Mouse (Mus musculus) bone marrow, adult 2 months (tissue): ENCODE measurements at regions not wholly inside any gene's neighbourhood (a gene's known extent, or its start where the extent isn't known, plus 50 kb on each side); places are given as distances from the start of the nearest gene placed in this dataset.

Source experiments
- CTCF ChIP-seq: fragments of 200-500 bp; IDR thresholded peaks from 2 replicates; pipeline ENCODE4 v1.5.1; 2011; ENCODE audit warnings: low read length, control low read depth; ENCODE audit not compliant: control insufficient read depth, insufficient read depth
- POLR2A ChIP-seq: fragments of 200-500 bp; IDR thresholded peaks from 2 replicates; pipeline ENCODE4 v1.6.1; 2011; ENCODE audit warnings: low read depth, mild to moderate bottlenecking, control low read depth, low read length, borderline replicate concordance; ENCODE audit not compliant: control insufficient read depth

DNA sequence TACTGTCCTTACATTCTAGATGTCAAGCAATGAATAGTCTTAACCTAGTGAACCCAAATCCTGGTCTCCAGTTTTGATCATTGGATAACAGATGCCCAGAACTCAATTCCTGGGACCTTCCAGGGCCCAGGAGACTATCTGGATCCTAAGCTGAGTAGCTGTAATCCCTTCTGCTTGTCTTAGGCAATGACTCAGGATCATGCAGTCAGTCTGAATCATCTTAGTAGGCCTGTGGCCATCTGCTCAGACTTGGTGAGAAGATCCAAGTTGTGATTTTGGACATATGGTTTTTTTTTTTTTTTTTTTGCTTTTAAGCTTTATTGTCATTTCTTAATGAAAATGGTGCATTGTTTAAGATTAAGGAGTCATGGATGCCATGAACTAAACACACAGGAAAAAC is 95.9 kb downstream of the Otud1 start:
- TF ChIP-seq CTCF (no peak), POLR2A (no peak)
